Mouse (Mus musculus) embryo, embryonic 10.5 days (tissue): ENCODE measurements around the gene Gm14525.
"Not testable (repeated sequence)": the region's sequence is repeated elsewhere in the genome, so short reads cannot be mapped to it uniquely, and the experiment has no call there.

Experiments used
- DNase-seq: peaks from one replicate; pipeline ENCODE4 v3.0.0-alpha.2; 2015; ENCODE audit warnings: low spot score

Gene Gm14525

DNA sequence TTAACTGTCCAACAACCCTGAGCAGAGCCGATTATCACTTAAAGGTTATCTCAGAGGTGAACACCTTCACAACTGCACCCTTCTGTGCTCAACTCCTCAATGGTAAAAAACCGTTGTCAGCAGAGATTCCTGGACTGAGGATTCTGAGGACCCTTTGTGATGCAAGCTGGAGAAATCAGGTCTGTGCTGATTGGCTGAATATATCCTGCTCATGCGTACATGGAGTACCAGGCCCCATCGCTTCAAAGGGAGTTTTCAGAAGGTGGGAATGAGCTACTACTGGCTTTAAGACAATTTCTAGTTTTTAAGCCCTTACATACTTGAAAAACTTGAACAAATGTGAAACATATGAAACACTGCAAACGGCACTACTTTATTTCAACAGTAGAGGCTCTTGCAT is at the start of gene Gm14525:
Gene Gm14525, minus strand, starts transcription at position 101 of the 400 bp plus-strand sequence.
- not testable (repeated sequence) for DNase-seq
